Mouse (Mus musculus): Measurements from ENCODE around the gene Gm10112.

Gene Gm10112

DNA sequence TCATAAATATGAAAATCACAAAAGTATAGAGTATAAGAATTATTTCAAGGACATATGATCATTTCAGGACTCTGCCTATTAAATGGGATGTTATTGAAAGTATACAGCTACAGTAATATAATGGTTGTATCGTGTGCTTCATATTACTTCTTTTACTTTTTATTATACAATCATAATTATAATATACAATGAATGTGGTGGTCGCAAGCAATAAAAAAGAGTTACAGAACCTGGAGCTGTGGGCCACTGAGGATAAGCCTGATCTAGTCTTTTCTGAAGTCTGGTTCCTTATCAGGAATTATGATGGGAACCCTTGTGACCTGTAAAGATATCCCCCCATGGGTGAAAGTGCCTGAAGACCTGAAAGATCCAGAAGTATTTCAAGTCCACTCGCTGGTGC lies at the start of gene Gm10112:
Gene Gm10112 (plus strand): TSS at position 301 of the 400 bp plus-strand sequence.
- no peak for DNase-seq

GRCm38 (mm10) chrX:111189574-111189973 lies 21.4 kb downstream of the Gm10112 start:
- DNase-seq = no peak

GRCm38 (mm10) chrX:111196376-111196775 lies 28.2 kb downstream of the Gm10112 start:
- peak; percentile 1 to 3 for DNase-seq

- peak; percentile 30 to 46 for DNase-seq
Observed at GRCm38 (mm10) chrX:111210225-111210624, 42.1 kb downstream of the Gm10112 start.
